Mouse (Mus musculus) lung, adult 2 months (tissue): ENCODE measurements around the gene Slc8a1. TPM values are rescaled to one million over a fixed set of nuclear protein-coding genes. Genes with fewer than 3 reads are reported as not detected.

Experiments
- DNase-seq: peaks from one replicate; pipeline ENCODE4 v3.0.0; 2022
- H3K4me1 ChIP-seq: fragments of 200-500 bp; 2 replicates; pipeline ENCODE4 v1.6.1; 2011; ENCODE audit warnings: low read length; ENCODE audit not compliant: control insufficient read depth, insufficient read depth
- H3K4me3 ChIP-seq: fragments of 200-500 bp; replicated peaks from 2 replicates; pipeline ENCODE3; 2011; ENCODE audit warnings: low read depth, mild to moderate bottlenecking, control low read depth, low read length; ENCODE audit errors: extremely low read depth
- CTCF ChIP-seq: fragments of 200-500 bp; IDR thresholded peaks from 2 replicates; pipeline ENCODE4 v1.5.1; 2011; ENCODE audit warnings: mild to moderate bottlenecking, low read length, control low read depth; ENCODE audit not compliant: insufficient read depth
- POLR2A ChIP-seq: fragments of 200-500 bp; IDR thresholded peaks from 2 replicates; pipeline ENCODE4 v1.6.1; 2011; ENCODE audit warnings: low read depth, mild to moderate bottlenecking, control low read depth, low read length, borderline replicate concordance; ENCODE audit errors: extremely low read depth
- whole genome bisulfite sequencing: fragments of 180-500 bp; shearing (Covaris S2); methylation state at CpG from one replicate; pipeline ENCODE4 v1.1.7; 2018; 5-methylcytosine and 5-hydroxymethylcytosine counted together
- polyA plus RNA-seq: library from polyadenylated mRNA; depleted of rRNA; stranded (reverse); fragments of >200 nt; gene quantifications from 2 replicates; pipeline ENCODE4 v1.2.3, GENCODE M21; 2012

The Slc8a1 gene
- polyA plus RNA-seq, 1 experiment, result 8.0 TPM

DNA sequence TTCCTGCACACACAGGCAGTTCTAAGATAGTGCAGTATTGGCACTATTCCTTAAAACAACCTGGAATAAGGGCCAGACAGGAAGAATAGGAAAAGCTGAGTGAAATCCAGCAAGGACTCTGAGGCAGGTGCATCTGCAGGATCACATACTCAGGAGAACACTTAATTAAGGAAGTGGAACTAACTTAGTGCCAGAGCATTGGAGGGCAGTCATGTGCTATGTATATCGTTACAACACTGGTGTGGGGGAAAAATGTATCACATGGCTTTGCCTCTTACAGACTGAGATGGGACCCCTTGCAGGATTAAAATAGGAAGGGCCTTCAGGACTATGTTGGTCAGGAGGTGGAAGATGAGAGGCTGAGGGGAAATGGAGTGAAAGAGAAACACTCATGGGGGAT, 80.3 kb downstream of the Slc8a1 start:
- TF ChIP-seq POLR2A (no peak), CTCF (no peak)
- Histone ChIP-seq H3K4me3 (no peak overlapping the region), H3K4me1 (peaks cover 2% of the 10 kb centered on the region; the same call in 1 of the 2 replicates)
- no peak for DNase-seq
- 55% methylated on average over 1 of the region's 1 CpGs for WGBS

GRCm38 (mm10) chr17:81654548-81654947, 83.6 kb downstream of the Slc8a1 start:
- TF ChIP-seq CTCF, result no peak
- no peak for TF ChIP-seq POLR2A
- Histone ChIP-seq H3K4me1 (peaks cover 2% of the 10 kb centered on the region; the same call in 1 of the 2 replicates), H3K4me3 (no peak overlapping the region)
- WGBS, result 71% methylated on average over 2 of the region's 2 CpGs
- DNase-seq, result no peak

- Histone ChIP-seq H3K4me3 (no peak overlapping the region), H3K4me1 (peaks cover 2% of the 10 kb centered on the region; the same call in 1 of the 2 replicates)
- DNase-seq, result no peak
- TF ChIP-seq POLR2A (no peak), CTCF (no peak)
- 33% methylated on average over 1 of the region's 1 CpGs for WGBS
Measured at GRCm38 (mm10) chr17:81652958-81653357, 85.2 kb downstream of the Slc8a1 start.

DNA sequence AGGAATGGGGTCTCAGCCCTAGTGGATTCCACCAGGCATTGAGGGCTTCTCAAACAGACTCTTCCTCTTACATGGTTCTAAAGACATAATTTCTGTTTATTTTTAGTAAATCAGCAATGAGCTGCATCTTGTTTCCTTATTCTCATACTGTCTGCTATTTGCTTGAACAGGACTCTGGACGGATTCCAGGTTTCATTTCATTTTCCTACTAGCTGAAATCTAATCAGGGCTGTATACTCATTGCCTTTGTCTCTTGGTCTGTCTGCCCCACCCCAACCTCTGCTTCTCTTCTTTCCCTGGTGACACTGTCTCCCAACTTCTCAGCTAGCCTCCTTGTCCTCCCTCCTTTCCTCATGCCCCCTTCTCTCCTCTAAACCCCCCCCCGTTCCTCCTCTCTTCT, 101.4 kb downstream of the Slc8a1 start:
- no peak overlapping the region for H3K4me3 ChIP-seq
- TF ChIP-seq POLR2A (no peak), CTCF (no peak)
- DNase-seq, result no peak
- 43% methylated on average over 2 of the region's 2 CpGs for WGBS
- H3K4me1 ChIP-seq, result peaks cover 5% of the 10 kb centered on the region

- WGBS, result 77% methylated on average over 2 of the region's 2 CpGs
- DNase-seq, result no peak
- no peak for TF ChIP-seq CTCF
- TF ChIP-seq POLR2A, result no peak
- Histone ChIP-seq H3K4me1 (no peaks in the 10 kb centered on the region), H3K4me3 (no peak overlapping the region)
Measured at GRCm38 (mm10) chr17:81630471-81630870, 107.7 kb downstream of the Slc8a1 start.

- TF ChIP-seq POLR2A (no peak), CTCF (no peak)
- Histone ChIP-seq H3K4me3 (no peak overlapping the region), H3K4me1 (peaks cover 5% of the 10 kb centered on the region)
- DNase-seq, result peak; percentile 8
- 52% methylated on average over 2 of the region's 2 CpGs for WGBS
Measured at GRCm38 (mm10) chr17:81621188-81621644, 117.0 kb downstream of the Slc8a1 start.

DNA sequence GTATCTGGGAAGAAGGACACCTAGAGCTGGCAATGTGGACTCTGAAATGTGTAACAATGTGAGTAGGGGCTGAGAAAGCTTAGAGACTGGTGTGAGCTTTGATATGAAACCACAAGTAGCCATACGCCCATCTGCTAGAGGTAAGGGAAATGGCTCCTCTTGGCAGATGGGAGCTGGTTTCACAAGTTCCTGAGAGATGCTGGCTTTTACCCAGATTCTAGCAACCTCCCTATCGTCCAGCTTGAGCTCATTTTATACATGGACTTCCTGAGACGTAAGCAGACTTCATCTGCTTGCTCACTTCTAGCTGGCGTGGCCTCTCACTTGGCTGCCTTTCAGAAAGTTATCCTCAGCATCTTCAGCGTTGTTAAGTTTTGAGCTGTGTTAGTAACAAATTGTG, 119.7 kb downstream of the Slc8a1 start:
- WGBS, result 42% methylated on average over 5 of the region's 5 CpGs
- no peak overlapping the region for H3K4me3 ChIP-seq
- peaks cover 8% of the 10 kb centered on the region for H3K4me1 ChIP-seq
- no peak for DNase-seq
- TF ChIP-seq CTCF (no peak), POLR2A (no peak)

DNA sequence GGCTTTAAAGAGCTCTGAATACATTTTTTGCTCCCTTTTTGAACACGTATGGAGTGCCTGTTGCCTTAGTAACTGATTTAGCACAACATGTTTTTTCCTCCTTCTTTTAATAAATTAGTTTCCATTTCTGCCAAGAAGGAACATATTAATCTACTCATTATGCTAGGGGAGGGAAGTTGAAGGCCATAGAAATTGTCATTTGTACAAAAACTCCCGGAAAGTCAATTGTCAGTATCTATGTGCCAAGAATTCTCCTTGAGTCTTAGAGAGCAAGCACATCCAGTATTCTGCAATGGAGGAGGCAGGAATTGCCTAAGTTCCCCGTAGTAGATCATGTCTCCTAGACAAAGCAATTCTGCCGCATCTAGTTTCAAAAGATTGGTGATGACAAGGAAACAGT, 121.9 kb downstream of the Slc8a1 start:
- Histone ChIP-seq H3K4me3 (no peak overlapping the region), H3K4me1 (peaks cover 6% of the 10 kb centered on the region)
- TF ChIP-seq CTCF (no peak), POLR2A (no peak)
- WGBS, result 59% methylated on average over 4 of the region's 4 CpGs
- DNase-seq, result no peak

- 86% methylated on average over 8 of the region's 8 CpGs for WGBS
Measured at GRCm38 (mm10) chr17:81615391-81615790, 122.8 kb downstream of the Slc8a1 start.

GRCm38 (mm10) chr17:81607515-81607914, 130.7 kb downstream of the Slc8a1 start:
- TF ChIP-seq POLR2A, result no peak
- TF ChIP-seq CTCF, result no peak
- WGBS, result 96% methylated on average over 3 of the region's 3 CpGs
- no peak overlapping the region for H3K4me3 ChIP-seq
- H3K4me1 ChIP-seq, result peaks cover 10% of the 10 kb centered on the region
- no peak for DNase-seq

More at GRCm38 (mm10) chr17:81615391-81615790, 122.8 kb downstream of the Slc8a1 start:
- no peak for DNase-seq
- TF ChIP-seq CTCF, result no peak
- no peak for TF ChIP-seq POLR2A
- peaks cover 3% of the 10 kb centered on the region; the same call in 1 of the 2 replicates for H3K4me1 ChIP-seq
- H3K4me3 ChIP-seq, result no peak overlapping the region

DNA sequence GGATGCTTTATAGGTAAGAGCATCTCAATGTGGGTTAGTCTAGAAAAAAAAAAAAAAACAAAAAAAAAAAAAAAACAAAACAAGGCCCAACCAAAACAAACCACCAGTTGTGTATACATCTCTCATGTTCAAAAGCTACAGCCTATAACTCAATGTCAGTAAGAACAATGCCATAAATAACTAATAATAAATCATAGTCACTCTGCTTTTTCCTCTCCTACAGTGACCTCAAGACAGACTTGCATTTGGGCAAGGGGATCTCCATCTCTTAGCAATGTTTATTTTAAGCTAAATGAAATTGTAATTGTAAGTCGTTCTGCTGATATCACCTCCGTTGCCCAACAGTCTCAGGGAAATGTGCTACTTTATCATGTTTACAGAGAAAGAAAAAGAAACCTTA, 132.1 kb downstream of the Slc8a1 start:
- DNase-seq, result no peak
- peaks cover 10% of the 10 kb centered on the region for H3K4me1 ChIP-seq
- no peak for TF ChIP-seq CTCF
- TF ChIP-seq POLR2A, result no peak
- H3K4me3 ChIP-seq, result no peak overlapping the region
- 33% methylated on average over 2 of the region's 2 CpGs for WGBS
